Mouse (Mus musculus) lung, embryonic 16.5 days (tissue): ENCODE measurements at regions not wholly inside any gene's neighbourhood (a gene's known extent, or its start where the extent isn't known, plus 50 kb on each side); places are given as distances from the start of the nearest gene placed in this dataset.

Experiments
- ATAC-seq: fragments of 200-750 bp; cut with Nextera tagmentation; 2 replicates; pipeline ENCODE4 v1.8.0; 2017; ENCODE audit warnings: low read depth, mild to moderate bottlenecking, moderate library complexity
- H3K27ac ChIP-seq: fragments of 300-500 bp; sonication (generic); 2 replicates; pipeline ENCODE4 v1.5.1; 2014; ENCODE audit warnings: mild to moderate bottlenecking, control low read depth, low read length
- H3K27me3 ChIP-seq: fragments of 300-500 bp; sonication (generic); 2 replicates; pipeline ENCODE4 v1.6.1; 2014; ENCODE audit warnings: low read depth, low read length, mixed read lengths; ENCODE audit not compliant: control insufficient read depth, insufficient read depth
- H3K36me3 ChIP-seq: fragments of 300-500 bp; sonication (generic); 2 replicates; pipeline ENCODE4 v1.6.1; 2014; ENCODE audit warnings: low read length; ENCODE audit not compliant: control insufficient read depth, insufficient read depth
- H3K4me1 ChIP-seq: fragments of 300-500 bp; sonication (generic); replicated peaks from 2 replicates; pipeline ENCODE4 v1.6.1; 2014; ENCODE audit warnings: low read length, mixed read lengths; ENCODE audit not compliant: control insufficient read depth, insufficient read depth
- H3K4me2 ChIP-seq: fragments of 300-500 bp; sonication (generic); 2 replicates; pipeline ENCODE4 v1.6.1; 2014; ENCODE audit warnings: low read depth, low read length, control low read depth
- H3K4me3 ChIP-seq: fragments of 300-500 bp; sonication (generic); 2 replicates; pipeline ENCODE4 v1.5.1; 2014; ENCODE audit warnings: mild to moderate bottlenecking, low read length, control low read depth
- H3K9ac ChIP-seq: fragments of 300-500 bp; sonication (generic); 2 replicates; pipeline ENCODE4 v1.6.1; 2014; ENCODE audit warnings: low read length, control low read depth
- H3K9me3 ChIP-seq: fragments of 300-500 bp; sonication (generic); 2 replicates; pipeline ENCODE4 v1.6.1; 2016; ENCODE audit warnings: low read length; ENCODE audit not compliant: control insufficient read depth
- WGBS: fragments of 180-500 bp; shearing (Covaris S2); extraction: QIAGEN DNeasy Blood & Tissue Kit; methylation state at CpG from one replicate; pipeline ENCODE4 v1.1.7; 2014; 5-methylcytosine and 5-hydroxymethylcytosine counted together

GRCm38 (mm10) chr5:51711860-51712560 is 144.5 kb upstream of the Ppargc1a start:
- H3K9ac ChIP-seq: no peak overlapping the region
- no peaks in the 10 kb centered on the region for H3K27me3 ChIP-seq
- no peak overlapping the region for H3K4me3 ChIP-seq
- H3K4me2 ChIP-seq: no peak overlapping the region
- H3K4me1 ChIP-seq: 0 out of 2 replicates have a peak, but pooled peaks cover 6% of the 10 kb centered on the region
- WGBS: 50% methylated on average over 8 of the region's 8 CpGs
- ATAC-seq: peak; percentile 43; the same call in 1 of the 2 replicates
- H3K36me3 ChIP-seq: no peaks in the 10 kb centered on the region
- H3K27ac ChIP-seq: no peak overlapping the region
- no peaks in the 10 kb centered on the region for H3K9me3 ChIP-seq

GRCm38 (mm10) chr5:51710664-51711063 is 143.1 kb upstream of the Ppargc1a start:
- Histone ChIP-seq H3K9ac (no peak overlapping the region), H3K4me1 (0 out of 2 replicates have a peak, but pooled peaks cover 6% of the 10 kb centered on the region), H3K27ac (no peak overlapping the region), H3K27me3 (no peaks in the 10 kb centered on the region), H3K4me2 (no peak overlapping the region), H3K4me3 (no peak overlapping the region), H3K9me3 (no peaks in the 10 kb centered on the region), H3K36me3 (no peaks in the 10 kb centered on the region)
- no peak for ATAC-seq
- WGBS: 48% methylated on average over 4 of the region's 4 CpGs

- Histone ChIP-seq H3K9ac (no peak overlapping the region), H3K36me3 (no peaks in the 10 kb centered on the region), H3K27me3 (no peaks in the 10 kb centered on the region), H3K4me3 (no peak overlapping the region), H3K9me3 (no peaks in the 10 kb centered on the region), H3K27ac (no peak overlapping the region), H3K4me1 (0 out of 2 replicates have a peak, but pooled peaks cover 6% of the 10 kb centered on the region), H3K4me2 (no peak overlapping the region)
- WGBS: 38% methylated on average over 6 of the region's 6 CpGs
- ATAC-seq: peak; percentile 36; the same call in 1 of the 2 replicates
Observed at GRCm38 (mm10) chr5:51709447-51709991, 142.0 kb upstream of the Ppargc1a start.

- no peak overlapping the region for H3K27ac ChIP-seq
- no peaks in the 10 kb centered on the region for H3K4me1 ChIP-seq
- H3K36me3 ChIP-seq: no peaks in the 10 kb centered on the region
- no peak for ATAC-seq
- WGBS: 85% methylated on average over 4 of the region's 4 CpGs
- no peaks in the 10 kb centered on the region for H3K9me3 ChIP-seq
- no peak overlapping the region for H3K4me3 ChIP-seq
- H3K4me2 ChIP-seq: no peak overlapping the region
- H3K9ac ChIP-seq: no peak overlapping the region
- no peaks in the 10 kb centered on the region for H3K27me3 ChIP-seq
Observed at GRCm38 (mm10) chr5:51679884-51680283, 112.4 kb upstream of the Ppargc1a start.

- Histone ChIP-seq H3K9ac (no peak overlapping the region), H3K36me3 (no peaks in the 10 kb centered on the region), H3K27ac (no peak overlapping the region), H3K9me3 (no peaks in the 10 kb centered on the region), H3K4me1 (no peaks in the 10 kb centered on the region), H3K4me2 (no peak overlapping the region), H3K4me3 (no peak overlapping the region), H3K27me3 (no peaks in the 10 kb centered on the region)
- no peak for ATAC-seq
- 85% methylated on average over 5 of the region's 5 CpGs for WGBS
Observed at GRCm38 (mm10) chr5:51671190-51671589, 103.7 kb upstream of the Ppargc1a start.

GRCm38 (mm10) chr5:51665241-51665640 is 97.7 kb upstream of the Ppargc1a start:
- 68% methylated on average over 6 of the region's 6 CpGs for WGBS
- no peak for ATAC-seq
- H3K9ac ChIP-seq: no peak overlapping the region
- H3K36me3 ChIP-seq: no peaks in the 10 kb centered on the region
- H3K27ac ChIP-seq: no peak overlapping the region
- H3K4me1 ChIP-seq: no peaks in the 10 kb centered on the region
- H3K9me3 ChIP-seq: no peaks in the 10 kb centered on the region
- H3K4me3 ChIP-seq: no peak overlapping the region
- no peak overlapping the region for H3K4me2 ChIP-seq
- H3K27me3 ChIP-seq: no peaks in the 10 kb centered on the region

- Histone ChIP-seq H3K4me3 (no peak overlapping the region), H3K9me3 (no peaks in the 10 kb centered on the region), H3K27ac (no peak overlapping the region), H3K9ac (no peak overlapping the region), H3K36me3 (no peaks in the 10 kb centered on the region), H3K4me1 (no peaks in the 10 kb centered on the region), H3K4me2 (no peak overlapping the region), H3K27me3 (no peaks in the 10 kb centered on the region)
- whole genome bisulfite sequencing: 55% methylated on average over 6 of the region's 6 CpGs
- ATAC-seq: no peak
Observed at GRCm38 (mm10) chr5:51658232-51658896, 90.8 kb upstream of the Ppargc1a start.

- no peak overlapping the region for H3K9ac ChIP-seq
- no peaks in the 10 kb centered on the region for H3K4me1 ChIP-seq
- no peaks in the 10 kb centered on the region for H3K9me3 ChIP-seq
- no peak for ATAC-seq
- H3K4me3 ChIP-seq: no peak overlapping the region
- 80% methylated on average over 2 of the region's 2 CpGs for WGBS
- no peaks in the 10 kb centered on the region for H3K27me3 ChIP-seq
- H3K27ac ChIP-seq: no peak overlapping the region
- no peak overlapping the region for H3K4me2 ChIP-seq
- no peaks in the 10 kb centered on the region for H3K36me3 ChIP-seq
Observed at GRCm38 (mm10) chr5:51653507-51653906, 86.0 kb upstream of the Ppargc1a start.

GRCm38 (mm10) chr5:51624400-51624799 is 56.9 kb upstream of the Ppargc1a start:
- WGBS: 56% methylated on average over 5 of the region's 5 CpGs
- H3K9ac ChIP-seq: no peak overlapping the region
- H3K27ac ChIP-seq: no peak overlapping the region
- no peak overlapping the region for H3K4me2 ChIP-seq
- no peak for ATAC-seq
- H3K9me3 ChIP-seq: no peaks in the 10 kb centered on the region
- H3K27me3 ChIP-seq: no peaks in the 10 kb centered on the region
- H3K4me1 ChIP-seq: no peaks in the 10 kb centered on the region
- no peak overlapping the region for H3K4me3 ChIP-seq
- H3K36me3 ChIP-seq: no peaks in the 10 kb centered on the region
